Comparison of ENCODE assay signal across 15 mouse cellular contexts in genomic region chr10:123800692-123801528, GRCm38 (mm10).
DNase-seq lines count a peak whose midpoint lies in the region; ATAC-seq and TF ChIP-seq lines count a peak whose summit lies in the region.
"Had no signal": no experiment of that assay in that cellular context is flagged by ENCODE, and none has a peak within 500 bp of the region (broad histone marks: within the 10 kb centered on the region; RNA-seq: fewer than 3 reads in every experiment).

No protein-coding gene starts in this region.

- no peak for TF ChIP-seq EP300 in stomach, postnatal 0 days (optimal IDR thresholded peaks at IDR 0.05)

- peaks cover 2% of the 10 kb centered on the region; the same call in 1 of the 2 replicates for H3K27me3 ChIP-seq in forebrain, embryonic 11.5 days (ENCODE audit: control insufficient read depth, insufficient read depth, low read length)
- peaks cover 22% of the 10 kb centered on the region for H3K27me3 ChIP-seq in forebrain, embryonic 10.5 days (ENCODE audit: poor library complexity, severe bottlenecking)
- H3K27me3 ChIP-seq in stomach, embryonic 16.5 days (ENCODE audit: control insufficient read depth, insufficient read depth, low read length), result no peaks in the 10 kb centered on the region
- H3K27me3 ChIP-seq in stomach, postnatal 0 days (ENCODE audit: control insufficient read depth, insufficient read depth, low read length), result no peaks in the 10 kb centered on the region
- H3K27me3 ChIP-seq: CH12.LX had no signal

- no peak overlapping the region for H3K4me3 ChIP-seq in forebrain, embryonic 11.5 days (ENCODE audit: low read depth, low read length)
- H3K4me3 ChIP-seq in forebrain, embryonic 10.5 days, result no peak overlapping the region
- H3K4me3 ChIP-seq in left cerebral cortex, adult 2 months, result 0 out of 2 replicates have a peak overlapping the region, but pooled peaks have one; percentile 19
- no peak overlapping the region for H3K4me3 ChIP-seq in stomach, embryonic 16.5 days (replicated peaks; ENCODE audit: low read length)
- no peak overlapping the region for H3K4me3 ChIP-seq in stomach, postnatal 0 days (ENCODE audit: low read depth, low read length)
- H3K4me3 ChIP-seq: erythroblast, embryonic 14.5 days had no signal

- TF ChIP-seq CTCF in left cerebral cortex, adult 2 months (IDR thresholded peaks at IDR 0.05), result no peak
- no peak for TF ChIP-seq CTCF in stomach, postnatal 0 days (IDR thresholded peaks at IDR 0.05; ENCODE audit: low read depth)

- no peak for DNase-seq in forebrain, embryonic 11.5 days (ENCODE audit: low spot score)
- DNase-seq in forebrain, embryonic 10.5 days (ENCODE audit: extremely low spot score, low spot score), result no peak
- DNase-seq in left cerebral cortex, adult 2 months (ENCODE audit: extremely low spot score in 1 of 2, low spot score in 2 of 2), result peak in 1 of 2 experiments; percentile 8
- DNase-seq in left cerebral cortex, postnatal 4 days, result no peak
- no peak for DNase-seq in stomach, postnatal 0 days (ENCODE audit: low spot score)
- peak; percentile 21 for DNase-seq in telencephalon, adult 2 months (ENCODE audit: low read depth, low spot score)
- DNase-seq in embryo, embryonic 11 days, result no peak
- DNase-seq: adrenal gland, postnatal 10 days; cerebellum, adult 9-10 months; heart, postnatal 10 days; lung, adult 2 months; lung, postnatal 4 days had no signal

- no peaks in the 10 kb centered on the region; the same call in 1 of the 2 replicates for H3K4me1 ChIP-seq in forebrain, embryonic 11.5 days (replicated peaks; ENCODE audit: control insufficient read depth, insufficient read depth, low read length)
- peaks cover 15% of the 10 kb centered on the region for H3K4me1 ChIP-seq in forebrain, embryonic 10.5 days
- no peaks in the 10 kb centered on the region for H3K4me1 ChIP-seq in stomach, embryonic 16.5 days (ENCODE audit: control insufficient read depth, insufficient read depth, low read length)
- H3K4me1 ChIP-seq in stomach, postnatal 0 days (replicated peaks; ENCODE audit: control insufficient read depth, insufficient read depth), result no peaks in the 10 kb centered on the region

- no peaks in the 10 kb centered on the region for H3K36me3 ChIP-seq in forebrain, embryonic 11.5 days (ENCODE audit: control insufficient read depth, insufficient read depth, low read length)
- no peaks in the 10 kb centered on the region for H3K36me3 ChIP-seq in forebrain, embryonic 10.5 days (replicated peaks)
- no peaks in the 10 kb centered on the region for H3K36me3 ChIP-seq in stomach, embryonic 16.5 days (ENCODE audit: control insufficient read depth, insufficient read depth, low read length)
- no peaks in the 10 kb centered on the region for H3K36me3 ChIP-seq in stomach, postnatal 0 days (ENCODE audit: control insufficient read depth, insufficient read depth, low read length)

- no peaks in the 10 kb centered on the region for H3K9me3 ChIP-seq in forebrain, embryonic 11.5 days (ENCODE audit: control insufficient read depth, low read length)
- H3K9me3 ChIP-seq in forebrain, embryonic 10.5 days, result no peaks in the 10 kb centered on the region
- H3K9me3 ChIP-seq in stomach, embryonic 16.5 days (replicated peaks; ENCODE audit: control insufficient read depth, low read length), result no peaks in the 10 kb centered on the region
- H3K9me3 ChIP-seq in stomach, postnatal 0 days (ENCODE audit: control insufficient read depth, low read length), result no peaks in the 10 kb centered on the region

- WGBS in forebrain, embryonic 11.5 days, result 72% methylated on average over 17 of the region's 17 CpGs
- WGBS in forebrain, embryonic 10.5 days, result 85% methylated on average over 17 of the region's 17 CpGs
- 83% methylated on average over 17 of the region's 17 CpGs for WGBS in stomach, embryonic 16.5 days
- WGBS in stomach, postnatal 0 days, result 79% methylated on average over 17 of the region's 17 CpGs

- peak; percentile 39; the same call in 1 of the 2 replicates for ATAC-seq in forebrain, embryonic 11.5 days (replicated peaks; ENCODE audit: low FRiP score)
- ATAC-seq in stomach, embryonic 16.5 days (ENCODE audit: insufficient read depth, low FRiP score), result 0 out of 2 replicates have a peak, but pooled peaks have one; percentile 10
- no peak for ATAC-seq in stomach, postnatal 0 days (ENCODE audit: low FRiP score, low TSS enrichment)

- H3K9ac ChIP-seq in forebrain, embryonic 11.5 days (ENCODE audit: low read length), result no peak overlapping the region
- no peak overlapping the region for H3K9ac ChIP-seq in stomach, embryonic 16.5 days (ENCODE audit: low read length)
- no peak overlapping the region for H3K9ac ChIP-seq in stomach, postnatal 0 days (ENCODE audit: low read length)

- H3K27ac ChIP-seq in forebrain, embryonic 11.5 days (ENCODE audit: low read depth, low read length), result no peak overlapping the region
- H3K27ac ChIP-seq in forebrain, embryonic 10.5 days, result no peak overlapping the region
- no peak overlapping the region for H3K27ac ChIP-seq in left cerebral cortex, adult 2 months
- H3K27ac ChIP-seq in stomach, embryonic 16.5 days (ENCODE audit: low read length), result no peak overlapping the region
- H3K27ac ChIP-seq in stomach, postnatal 0 days (replicated peaks), result no peak overlapping the region

- no peak overlapping the region for H3K4me2 ChIP-seq in forebrain, embryonic 11.5 days (ENCODE audit: low read depth, low read length, severe bottlenecking)
- no peak overlapping the region for H3K4me2 ChIP-seq in stomach, embryonic 16.5 days (ENCODE audit: low read depth, low read length)
- no peak overlapping the region for H3K4me2 ChIP-seq in stomach, postnatal 0 days (replicated peaks; ENCODE audit: low read depth)

- intact Hi-C loops in left cerebral cortex, adult 2 months (cut with DNase I), result no loop called here
- intact Hi-C loops in left cerebral cortex, postnatal 4 days (cut with DNase I), result no loop called here
